Mouse (Mus musculus) heart, embryonic 11.5 days (tissue): ENCODE measurements at regions not wholly inside any gene's neighbourhood (a gene's known extent, or its start where the extent isn't known, plus 50 kb on each side); places are given as distances from the start of the nearest gene placed in this dataset.

ENCODE experiments used
- ATAC-seq: fragments of 200-750 bp; cut with Nextera tagmentation; replicated peaks from 2 replicates; pipeline ENCODE4 v1.8.0; 2017; ENCODE audit warnings: moderate library complexity; ENCODE audit not compliant: insufficient number of reproducible peaks, low FRiP score, low TSS enrichment
- H3K27ac ChIP-seq: fragments of 300-500 bp; sonication (generic); 2 replicates; pipeline ENCODE4 v1.5.1; 2014; ENCODE audit warnings: mild to moderate bottlenecking, low read depth, low read length
- H3K27me3 ChIP-seq: fragments of 300-500 bp; sonication (generic); 2 replicates; pipeline ENCODE4 v1.6.1; 2014; ENCODE audit warnings: mild to moderate bottlenecking, low read length, mixed read lengths; ENCODE audit not compliant: control insufficient read depth, insufficient read depth
- H3K36me3 ChIP-seq: fragments of 300-500 bp; sonication (generic); 2 replicates; pipeline ENCODE4 v1.6.1; 2014; ENCODE audit warnings: mild to moderate bottlenecking, low read length, moderate library complexity, mixed read lengths; ENCODE audit not compliant: control insufficient read depth, insufficient read depth
- H3K4me1 ChIP-seq: fragments of 300-500 bp; sonication (generic); 2 replicates; pipeline ENCODE4 v1.6.1; 2014; ENCODE audit warnings: low read length; ENCODE audit not compliant: control insufficient read depth, insufficient read depth
- H3K4me2 ChIP-seq: fragments of 300-500 bp; sonication (generic); 2 replicates; pipeline ENCODE4 v1.6.1; 2014; ENCODE audit warnings: mild to moderate bottlenecking, moderate library complexity
- H3K4me3 ChIP-seq: fragments of 300-500 bp; sonication (generic); 2 replicates; pipeline ENCODE4 v1.5.1; 2014; ENCODE audit warnings: low read depth, low read length
- H3K9ac ChIP-seq: fragments of 300-500 bp; sonication (generic); 2 replicates; pipeline ENCODE4 v1.6.1; 2014; ENCODE audit warnings: mild to moderate bottlenecking, low read depth, low read length, moderate library complexity
- H3K9me3 ChIP-seq: fragments of 300-500 bp; sonication (generic); replicated peaks from 2 replicates; pipeline ENCODE4 v1.6.1; 2016; ENCODE audit warnings: low read length; ENCODE audit not compliant: control insufficient read depth
- WGBS: fragments of 180-500 bp; shearing (Covaris S2); extraction: QIAGEN DNeasy Blood & Tissue Kit; methylation state at CpG from one replicate; pipeline ENCODE4 v1.1.7; 2014; ENCODE audit not compliant: insufficient replicate concordance; 5-methylcytosine and 5-hydroxymethylcytosine counted together

DNA sequence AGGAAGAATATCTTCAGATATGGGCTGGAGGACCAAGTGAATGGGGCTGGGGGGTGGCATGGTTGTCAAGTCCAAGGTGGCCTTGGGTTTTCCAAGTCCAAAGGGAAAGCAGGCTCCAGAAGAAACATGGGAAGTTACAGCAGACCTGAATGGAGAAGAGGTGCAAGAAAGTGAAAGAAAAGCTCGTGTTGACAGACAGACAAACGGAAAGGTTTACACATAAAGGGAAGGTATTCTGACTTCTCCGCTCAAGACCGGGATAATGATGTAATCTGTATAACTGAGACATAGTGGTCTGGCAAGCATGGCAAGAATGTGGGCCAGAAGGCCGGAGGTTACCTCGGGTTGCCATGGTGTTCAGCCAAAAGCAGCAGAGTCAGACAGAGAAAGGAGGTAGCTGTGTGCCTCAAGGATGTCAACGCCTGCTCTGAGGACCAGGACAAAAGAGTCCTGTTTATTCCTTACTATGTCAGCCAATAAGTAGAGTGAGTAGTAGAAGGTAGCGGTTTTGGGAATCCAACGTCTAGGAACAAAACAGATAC is 50.8 kb upstream of the Elk3 start:
- ATAC-seq = no peak
- 69% methylated on average over 9 of the region's 9 CpGs for WGBS

DNA sequence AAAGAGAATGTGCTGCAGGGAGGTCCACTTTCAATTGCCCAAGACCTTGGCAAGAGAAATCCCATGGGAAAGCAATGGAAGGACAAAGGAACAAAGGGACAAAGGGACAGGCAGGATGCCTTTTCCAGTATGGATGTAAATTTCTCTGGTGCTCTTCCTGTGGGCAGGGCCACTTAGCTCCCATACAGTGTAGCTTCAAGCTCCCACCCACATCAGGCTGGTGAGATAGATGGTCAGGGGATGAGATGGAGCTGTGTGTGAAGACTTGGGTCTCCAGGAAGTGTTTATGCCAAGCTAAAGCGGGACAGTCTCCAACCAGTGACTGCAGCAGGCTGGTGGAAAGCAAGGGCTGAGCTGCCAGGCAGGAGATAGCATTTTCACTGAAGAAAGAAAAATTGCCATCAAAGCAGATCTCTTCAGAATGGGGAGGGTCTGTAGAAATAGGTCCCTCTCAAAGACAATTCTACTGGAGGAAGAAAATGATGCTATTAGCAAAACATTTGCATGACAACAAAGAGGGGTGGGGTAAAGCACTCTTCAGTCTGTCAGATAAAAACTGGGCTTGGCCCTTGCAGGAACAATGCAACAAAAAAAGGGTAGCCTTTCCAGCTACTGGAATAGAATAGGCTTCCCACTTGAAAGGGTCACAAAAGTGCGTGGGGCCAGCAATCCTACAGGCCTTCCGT is 53.3 kb upstream of the Elk3 start:
- no peak for ATAC-seq
- Histone ChIP-seq H3K4me2 (no peak overlapping the region), H3K27me3 (no peaks in the 10 kb centered on the region), H3K4me3 (no peak overlapping the region), H3K4me1 (no peaks in the 10 kb centered on the region), H3K27ac (no peak overlapping the region), H3K9me3 (no peaks in the 10 kb centered on the region), H3K36me3 (no peaks in the 10 kb centered on the region), H3K9ac (no peak overlapping the region)
- 57% methylated on average over 3 of the region's 3 CpGs for WGBS

More for the DNA sequence above, 50.8 kb upstream of the Elk3 start:
- Histone ChIP-seq H3K9ac (no peak overlapping the region), H3K4me3 (no peak overlapping the region), H3K4me2 (no peak overlapping the region), H3K36me3 (no peaks in the 10 kb centered on the region), H3K27ac (no peak overlapping the region), H3K27me3 (no peaks in the 10 kb centered on the region), H3K9me3 (no peaks in the 10 kb centered on the region), H3K4me1 (no peaks in the 10 kb centered on the region)

GRCm38 (mm10) chr10:93364881-93365280 is 53.9 kb upstream of the Elk3 start:
- Histone ChIP-seq H3K9me3 (no peaks in the 10 kb centered on the region), H3K4me1 (no peaks in the 10 kb centered on the region)
- 73% methylated on average over 7 of the region's 7 CpGs for WGBS

DNA sequence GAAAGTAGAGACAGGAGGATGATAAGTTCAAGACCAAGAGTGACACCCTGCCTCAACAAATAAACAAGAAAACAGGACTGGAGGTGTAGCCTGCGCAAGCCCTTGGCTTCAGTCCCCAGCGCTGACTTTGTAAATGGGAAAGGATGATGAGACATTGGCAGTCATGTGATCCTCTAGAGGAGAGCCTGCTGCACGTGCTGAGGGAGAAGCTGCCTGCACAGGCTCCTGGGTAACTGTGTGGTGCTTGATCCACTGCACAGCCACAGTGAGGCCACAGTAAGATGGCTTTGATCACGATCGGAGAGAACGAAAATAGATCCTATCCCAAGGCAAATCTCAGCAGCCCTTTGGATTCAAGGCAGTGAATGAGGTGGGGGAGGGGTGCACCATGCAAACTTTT is 54.4 kb upstream of the Elk3 start:
- Histone ChIP-seq H3K27ac (no peak overlapping the region), H3K4me3 (no peak overlapping the region), H3K9me3 (no peaks in the 10 kb centered on the region), H3K4me1 (no peaks in the 10 kb centered on the region), H3K9ac (no peak overlapping the region), H3K4me2 (no peak overlapping the region), H3K36me3 (no peaks in the 10 kb centered on the region), H3K27me3 (no peaks in the 10 kb centered on the region)
- WGBS = 57% methylated on average over 6 of the region's 6 CpGs
- no peak for ATAC-seq

More at GRCm38 (mm10) chr10:93364881-93365280, 53.9 kb upstream of the Elk3 start:
- Histone ChIP-seq H3K36me3 (no peaks in the 10 kb centered on the region), H3K9ac (no peak overlapping the region), H3K4me3 (no peak overlapping the region), H3K27me3 (no peaks in the 10 kb centered on the region), H3K4me2 (no peak overlapping the region), H3K27ac (no peak overlapping the region)
- no peak for ATAC-seq

DNA sequence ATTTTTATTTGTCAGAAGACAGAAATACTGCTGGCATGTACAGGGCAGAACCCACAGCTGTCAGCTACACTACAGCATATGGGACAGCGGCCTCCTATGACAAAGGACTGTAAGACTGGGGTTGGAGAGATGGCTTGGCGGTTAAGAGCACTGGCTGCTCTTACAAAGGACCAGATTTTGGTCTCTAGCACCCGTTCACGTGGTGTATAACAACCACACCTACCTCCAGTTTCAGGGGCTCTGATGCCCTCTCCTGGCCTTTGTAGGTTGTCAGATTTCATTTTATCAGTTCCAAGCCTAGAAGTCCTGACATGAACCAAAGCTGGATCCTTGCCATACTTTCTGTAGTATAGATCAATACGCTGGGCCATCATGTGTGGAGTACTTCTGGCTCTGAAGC is 54.9 kb upstream of the Elk3 start:
- H3K27ac ChIP-seq = no peak overlapping the region
- no peaks in the 10 kb centered on the region for H3K36me3 ChIP-seq
- no peak for ATAC-seq

DNA sequence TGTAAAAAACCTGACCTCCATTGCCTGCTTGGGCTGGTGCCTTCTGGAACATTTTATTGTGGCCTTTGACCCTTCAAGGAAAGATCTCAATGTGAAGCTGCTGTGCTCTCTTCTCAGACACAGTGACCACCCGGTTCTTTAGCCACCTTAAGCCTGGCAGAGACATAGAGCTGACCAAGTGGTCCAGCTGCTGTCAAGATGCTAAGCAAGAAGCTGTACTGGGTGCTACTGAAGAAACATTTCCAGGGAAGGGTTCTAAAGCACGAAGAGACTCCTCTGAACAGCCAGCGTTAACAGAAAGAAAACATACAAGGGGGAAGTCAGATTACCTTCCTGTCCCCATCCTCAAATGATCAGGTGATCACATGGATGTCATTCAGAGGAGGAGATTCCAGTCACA is 58.8 kb upstream of the Elk3 start:
- no peak for ATAC-seq
- Histone ChIP-seq H3K9ac (no peak overlapping the region), H3K9me3 (no peaks in the 10 kb centered on the region), H3K4me2 (no peak overlapping the region), H3K4me1 (no peaks in the 10 kb centered on the region), H3K27me3 (no peaks in the 10 kb centered on the region), H3K36me3 (no peaks in the 10 kb centered on the region), H3K4me3 (no peak overlapping the region), H3K27ac (no peak overlapping the region)
- 50% methylated on average over 3 of the region's 3 CpGs for WGBS

More for the DNA sequence above, 54.9 kb upstream of the Elk3 start:
- no peaks in the 10 kb centered on the region for H3K9me3 ChIP-seq
- no peak overlapping the region for H3K4me3 ChIP-seq
- no peaks in the 10 kb centered on the region for H3K4me1 ChIP-seq
- WGBS = 75% methylated on average over 5 of the region's 5 CpGs
- no peak overlapping the region for H3K4me2 ChIP-seq
- H3K9ac ChIP-seq = no peak overlapping the region
- H3K27me3 ChIP-seq = no peaks in the 10 kb centered on the region

DNA sequence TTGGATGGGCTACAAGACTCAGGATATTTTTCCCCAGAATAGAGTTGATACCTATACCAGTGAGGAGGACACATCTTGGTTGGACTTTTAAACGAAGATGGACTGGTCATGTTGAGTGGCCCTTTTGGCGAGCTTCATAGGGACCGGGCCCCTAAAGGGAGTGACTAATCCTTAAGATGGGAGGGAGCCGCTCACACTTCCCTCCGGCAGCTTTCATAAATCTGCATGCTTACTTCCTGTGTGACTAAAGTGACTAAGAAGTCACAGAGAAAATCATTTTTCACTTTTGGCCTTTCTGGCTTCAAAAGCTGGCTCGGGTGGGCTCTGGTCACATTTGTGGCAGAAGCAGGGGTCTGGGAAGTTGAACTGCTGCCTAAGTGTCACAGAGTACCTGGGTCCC is 59.4 kb upstream of the Elk3 start:
- H3K9me3 ChIP-seq = no peaks in the 10 kb centered on the region
- WGBS = 75% methylated on average over 6 of the region's 6 CpGs
- peaks cover 2% of the 10 kb centered on the region; the same call in 1 of the 2 replicates for H3K4me1 ChIP-seq
- no peak overlapping the region for H3K4me2 ChIP-seq
- H3K4me3 ChIP-seq = no peak overlapping the region
- no peaks in the 10 kb centered on the region for H3K36me3 ChIP-seq
- H3K27ac ChIP-seq = no peak overlapping the region
- no peak overlapping the region for H3K9ac ChIP-seq
- no peaks in the 10 kb centered on the region for H3K27me3 ChIP-seq
- no peak for ATAC-seq

- ATAC-seq = no peak
- Histone ChIP-seq H3K4me1 (peaks cover 3% of the 10 kb centered on the region; the same call in 1 of the 2 replicates), H3K27ac (no peak overlapping the region), H3K4me2 (no peak overlapping the region), H3K27me3 (no peaks in the 10 kb centered on the region), H3K36me3 (no peaks in the 10 kb centered on the region), H3K9ac (no peak overlapping the region), H3K9me3 (no peaks in the 10 kb centered on the region), H3K4me3 (no peak overlapping the region)
- WGBS = 81% methylated on average over 7 of the region's 7 CpGs
Measured at GRCm38 (mm10) chr10:93372281-93372680, 61.3 kb upstream of the Elk3 start.

DNA sequence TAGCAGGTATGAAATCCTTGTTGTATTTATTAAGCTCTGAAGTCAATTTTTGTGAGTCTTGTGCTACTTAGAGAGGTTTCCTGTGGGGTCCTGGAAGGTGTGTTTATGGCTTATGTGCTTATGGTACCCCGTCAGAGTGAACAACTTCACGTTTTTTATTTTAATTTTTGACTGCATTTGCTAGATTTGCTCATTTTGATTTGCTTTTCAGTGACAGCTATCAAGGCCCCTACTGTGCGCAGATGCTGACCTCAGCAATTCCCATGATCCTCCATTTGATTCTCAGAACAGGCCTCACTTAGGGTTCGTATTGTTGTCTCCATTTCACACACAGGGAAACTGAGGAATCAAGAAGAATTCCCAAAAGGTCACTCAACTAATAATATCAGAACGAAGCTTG is 62.3 kb upstream of the Elk3 start:
- Histone ChIP-seq H3K4me3 (no peak overlapping the region), H3K36me3 (no peaks in the 10 kb centered on the region), H3K27me3 (no peaks in the 10 kb centered on the region), H3K9ac (no peak overlapping the region), H3K4me1 (peaks cover 3% of the 10 kb centered on the region; the same call in 1 of the 2 replicates), H3K9me3 (no peaks in the 10 kb centered on the region), H3K4me2 (no peak overlapping the region), H3K27ac (no peak overlapping the region)
- no peak for ATAC-seq
- 82% methylated on average over 5 of the region's 5 CpGs for WGBS
